Mouse (Mus musculus) ES-Bruce4 (cell line): Measurements from ENCODE around the gene Bahcc1.

Source experiments
- CTCF ChIP-seq: IDR thresholded peaks from one replicate; pipeline ENCODE4 v1.8.1; 2011; ENCODE audit warnings: low read depth, low read length
- POLR2A ChIP-seq: IDR thresholded peaks from one replicate; pipeline ENCODE4 v1.8.1; 2011; ENCODE audit warnings: low read length; ENCODE audit not compliant: insufficient read depth

DNA sequence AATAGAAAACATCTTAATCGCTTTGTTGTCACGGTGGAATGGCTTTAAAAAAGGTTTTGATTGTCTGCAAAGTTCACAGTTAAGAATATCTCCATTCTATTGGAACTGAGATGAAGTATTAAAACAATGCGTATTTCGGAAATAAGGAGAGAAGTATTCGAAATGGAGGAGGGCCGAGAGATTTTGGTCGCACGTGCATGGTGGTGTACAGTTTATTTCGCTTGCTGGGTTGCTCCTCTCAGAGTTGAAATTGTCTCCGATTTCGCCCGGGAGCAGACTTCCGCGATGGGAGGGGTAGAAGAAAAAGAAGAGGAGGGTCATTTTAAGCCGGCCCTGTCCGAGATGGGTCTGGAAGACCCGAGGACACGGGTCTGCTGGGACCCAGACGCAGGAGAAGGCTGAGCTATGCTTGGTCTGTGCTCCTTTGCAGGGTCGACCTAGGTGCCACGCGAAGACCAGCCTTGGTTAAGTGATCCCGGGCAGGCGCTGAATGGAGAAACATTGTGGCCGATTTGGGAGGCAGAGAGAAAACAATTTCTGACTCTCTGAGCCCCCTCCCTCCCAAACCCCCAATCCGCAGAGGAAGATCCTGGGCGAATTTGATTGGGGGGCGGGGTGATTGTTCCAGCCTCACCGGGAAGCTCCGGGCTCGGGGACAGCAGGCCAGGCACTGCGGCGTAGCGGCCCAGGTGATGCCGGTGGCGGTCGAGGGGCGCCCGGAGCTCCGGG is 2.8 kb downstream of the Bahcc1 start:
- TF ChIP-seq CTCF (no peak), POLR2A (no peak)
